Mouse (Mus musculus) CH12F3 (cell line): ENCODE results near the gene Bicc1.

Experiments
- in situ Hi-C: fragments of 300-500 bp; cut with MboI; formaldehyde crosslinking; loops from 2 replicates; pipeline ENCODE4 v1.14.3; 2020; ENCODE audit warnings: low sequenced_read_pairs

Gene Bicc1

DNA sequence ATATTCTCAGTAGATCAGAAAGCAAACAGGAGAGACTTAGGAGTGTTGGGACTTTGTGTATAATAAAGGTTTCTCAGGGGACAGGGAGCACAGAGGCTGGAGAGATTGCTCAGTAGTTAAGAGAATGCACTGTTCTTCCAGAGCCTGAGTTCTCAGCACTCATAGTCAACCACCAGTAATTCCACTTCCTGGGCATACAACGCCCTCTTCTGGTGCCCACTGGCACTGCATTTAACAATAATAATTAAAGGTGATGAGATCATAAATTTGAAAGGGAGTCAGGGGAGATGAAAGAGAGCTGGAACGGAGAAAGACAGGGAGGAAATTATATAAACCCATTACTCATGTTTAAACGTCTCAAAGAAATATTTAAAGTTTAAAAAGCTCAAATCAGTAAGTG, 35.5 kb downstream of the Bicc1 start:
- in situ Hi-C loops: no loop called here

DNA sequence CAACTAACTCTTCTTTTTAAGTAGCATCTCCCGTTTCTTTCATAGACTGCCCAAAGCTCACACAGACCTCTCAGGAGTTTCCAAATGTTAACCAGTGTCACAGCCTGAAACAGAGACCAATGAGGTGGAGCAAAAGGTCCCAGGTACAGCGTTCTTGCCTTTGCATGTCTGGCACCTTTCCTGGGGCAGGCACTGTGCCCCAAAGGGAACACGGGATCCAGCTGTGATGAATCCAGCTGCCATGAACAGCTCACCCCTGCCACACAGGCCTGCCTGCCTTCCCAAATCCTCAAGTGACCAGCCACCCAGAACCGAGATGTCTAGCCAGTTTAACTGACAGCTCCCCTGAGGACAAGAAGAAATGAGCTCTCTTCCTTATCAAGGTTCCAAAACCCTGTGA, 36.1 kb downstream of the Bicc1 start:
- in situ Hi-C loops: no loop called here

GRCm38 (mm10) chr10:71122480-71122879, 37.0 kb downstream of the Bicc1 start:
- in situ Hi-C loops: no loop called here

GRCm38 (mm10) chr10:71120769-71121165, 38.7 kb downstream of the Bicc1 start:
- in situ Hi-C loops: no loop called here

DNA sequence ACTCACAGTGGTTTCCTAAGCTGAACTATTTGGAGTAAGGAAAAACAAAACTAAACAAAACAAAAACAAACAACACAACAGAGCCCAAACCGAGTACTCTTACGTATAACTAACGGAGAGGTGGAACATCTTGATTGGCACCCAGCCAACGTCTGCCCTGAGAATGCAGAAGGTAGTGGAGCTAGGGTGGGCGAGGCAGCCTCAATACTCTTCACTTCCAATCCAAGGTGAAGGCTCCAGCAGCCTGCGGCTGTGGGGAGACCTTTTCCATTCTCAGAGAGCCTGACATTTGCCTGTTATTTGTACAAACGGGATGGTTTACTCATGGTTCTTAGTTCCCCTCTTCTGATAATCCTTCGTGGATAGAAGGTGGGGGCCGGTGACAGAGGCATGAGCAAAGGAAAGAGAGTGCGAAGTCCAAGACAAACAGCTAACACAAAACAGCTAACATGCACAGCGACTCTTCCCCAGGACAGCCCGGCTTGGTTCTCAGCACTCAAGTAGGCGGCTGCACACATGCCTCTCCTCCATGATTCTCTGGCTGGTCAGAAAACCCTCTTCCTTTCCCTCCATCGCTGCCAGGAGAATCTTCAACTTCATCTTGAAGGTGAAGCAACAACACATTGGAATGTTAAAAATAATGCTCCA, 39.3 kb downstream of the Bicc1 start:
- in situ Hi-C loops: no loop called here

- in situ Hi-C loops: no loop called here
Observed at GRCm38 (mm10) chr10:71119120-71119847, 40.2 kb downstream of the Bicc1 start.

DNA sequence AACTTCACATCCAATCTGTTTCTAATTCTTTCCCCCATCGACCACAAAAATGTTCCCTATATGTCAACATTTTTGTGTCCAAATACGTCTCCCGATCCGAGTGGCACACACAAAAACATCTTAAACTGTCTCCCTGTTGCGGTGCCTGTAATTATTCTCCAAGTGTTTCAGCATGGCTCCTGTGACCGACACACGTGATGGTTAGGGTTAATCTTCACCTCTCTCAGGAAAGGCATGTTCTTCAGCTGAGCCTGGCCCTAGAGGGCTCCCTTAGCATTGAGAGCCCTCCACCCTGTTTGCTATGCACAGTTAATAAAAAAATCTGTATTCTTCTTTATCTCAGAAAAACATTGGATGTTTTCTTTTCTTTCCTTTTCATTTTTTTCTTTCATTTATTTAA, 41.7 kb downstream of the Bicc1 start:
- in situ Hi-C loops: no loop called here

DNA sequence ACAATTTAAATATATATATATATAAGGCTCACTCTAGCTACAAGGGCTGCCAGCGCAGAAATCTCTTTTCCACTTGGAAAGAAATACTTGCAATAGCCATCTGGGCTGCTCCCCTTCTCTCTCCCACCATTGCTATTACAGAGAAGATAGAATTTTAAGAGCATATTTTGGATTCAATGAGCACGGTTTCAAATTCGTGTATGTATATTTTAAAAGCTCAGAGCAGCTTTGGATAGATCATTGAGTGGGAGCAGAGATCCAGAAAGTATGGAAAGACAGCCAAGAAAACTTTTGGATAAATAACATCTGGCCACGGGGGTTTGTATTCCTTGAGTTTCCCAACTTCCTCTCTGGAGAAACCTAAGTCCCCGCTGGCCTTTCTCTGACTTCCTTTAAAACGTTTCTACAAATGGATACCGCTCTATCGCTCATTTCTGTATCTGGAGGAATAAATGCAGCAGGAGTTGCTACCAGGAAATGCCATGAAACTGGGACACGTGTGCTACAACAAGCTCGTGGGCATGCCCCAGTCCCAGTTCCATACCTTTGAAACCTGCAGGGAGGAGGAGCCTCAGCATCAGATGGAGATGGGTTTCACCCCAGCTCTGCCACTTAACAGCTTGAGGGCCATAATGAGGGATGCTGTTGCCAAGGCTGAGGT, 45.1 kb downstream of the Bicc1 start:
- in situ Hi-C loops: no loop called here

DNA sequence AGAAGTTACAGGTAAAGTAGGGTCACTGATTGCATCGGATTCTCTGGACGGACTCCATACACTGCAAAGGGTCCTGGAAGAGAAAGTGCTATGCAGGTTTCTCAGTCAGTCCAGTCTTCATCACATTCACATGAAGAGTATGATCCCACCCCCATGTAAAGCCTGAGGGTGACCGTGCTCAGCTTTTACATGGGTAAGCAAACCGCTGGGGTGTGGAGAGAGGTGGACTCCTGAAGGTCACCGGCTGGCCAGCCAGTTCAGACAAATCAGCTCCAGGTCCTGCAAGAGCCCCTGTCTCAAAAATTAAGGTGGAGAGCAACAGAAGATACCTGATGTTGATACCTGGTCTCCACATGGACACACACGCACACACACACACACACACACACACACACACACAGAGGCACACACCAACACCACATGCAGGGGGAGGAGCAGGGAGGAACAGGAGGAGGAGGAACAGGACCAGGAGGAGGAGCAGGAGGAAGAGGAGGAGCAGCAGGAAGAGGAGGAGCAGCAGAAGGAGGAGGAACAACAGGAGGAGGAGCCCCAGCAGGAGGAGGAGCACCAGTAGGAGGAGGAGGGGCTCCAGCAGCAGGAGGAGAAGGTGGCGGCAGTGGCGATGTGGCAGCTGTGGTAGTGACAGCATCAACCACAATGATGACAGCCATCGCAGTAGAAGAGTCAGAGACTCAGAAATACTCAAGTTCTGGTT, 52.9 kb downstream of the Bicc1 start:
- in situ Hi-C loops: no loop called here

- in situ Hi-C loops: no loop called here
Observed at GRCm38 (mm10) chr10:71104791-71105190, 54.7 kb downstream of the Bicc1 start.

DNA sequence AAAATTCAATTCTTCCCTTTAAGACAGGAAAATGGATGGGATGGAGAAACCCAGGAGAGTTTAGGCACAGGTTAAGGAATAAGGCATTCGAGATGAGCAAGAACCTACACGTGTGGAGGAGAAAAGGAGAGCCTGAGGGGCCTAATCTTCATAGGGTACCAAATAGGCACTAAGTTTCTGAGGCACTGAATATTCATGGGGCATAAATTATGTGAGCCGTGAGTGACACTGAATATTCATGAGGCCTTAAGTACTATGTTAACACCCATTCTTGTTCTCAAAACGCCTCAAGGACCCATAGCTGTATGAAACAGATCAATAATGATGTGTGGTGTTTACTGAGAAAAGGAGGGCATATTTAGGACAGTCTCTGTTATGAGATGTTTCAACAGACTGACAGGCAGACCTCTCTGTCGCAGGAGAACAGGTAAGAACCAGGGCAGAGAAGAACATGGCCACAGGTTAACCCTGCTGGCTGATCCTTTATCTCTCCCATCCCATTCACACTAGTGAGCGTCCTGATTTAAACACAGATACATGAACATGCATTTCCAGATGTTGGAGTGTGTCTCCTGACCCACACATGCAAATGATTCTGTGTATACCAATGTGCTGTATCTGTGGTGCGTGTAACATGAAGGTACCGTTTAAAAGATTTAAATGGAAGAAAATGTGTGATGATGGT, 58.5 kb downstream of the Bicc1 start:
- in situ Hi-C loops: no loop called here

DNA sequence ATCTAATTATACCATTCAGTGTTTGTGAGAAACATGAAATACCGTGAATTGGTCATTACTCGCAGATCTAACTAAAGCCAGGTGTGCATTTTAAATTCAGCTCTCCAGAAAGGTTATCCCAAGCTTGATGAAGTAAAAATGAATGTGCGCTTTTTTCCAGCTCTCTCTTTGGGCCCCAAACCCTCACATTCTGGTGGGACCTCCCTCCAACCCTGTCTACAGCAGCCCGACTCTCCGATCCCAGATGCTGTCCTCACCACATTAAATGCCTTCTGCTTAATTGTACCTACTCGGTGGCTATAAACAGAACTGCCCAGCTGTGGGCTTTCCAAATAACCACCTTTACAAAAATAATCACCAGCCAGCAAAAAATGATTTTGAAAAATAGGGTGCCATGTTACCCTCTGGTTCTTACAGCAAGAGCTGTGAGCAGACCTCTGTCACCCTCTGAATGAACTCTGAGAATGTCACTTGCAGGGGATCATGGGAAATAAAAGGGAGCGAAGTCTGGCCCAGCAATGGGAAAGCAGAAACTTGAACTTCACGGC, 64.7 kb downstream of the Bicc1 start:
- in situ Hi-C loops: no loop called here

GRCm38 (mm10) chr10:71093312-71093711, 66.2 kb downstream of the Bicc1 start:
- in situ Hi-C loops: no loop called here

DNA sequence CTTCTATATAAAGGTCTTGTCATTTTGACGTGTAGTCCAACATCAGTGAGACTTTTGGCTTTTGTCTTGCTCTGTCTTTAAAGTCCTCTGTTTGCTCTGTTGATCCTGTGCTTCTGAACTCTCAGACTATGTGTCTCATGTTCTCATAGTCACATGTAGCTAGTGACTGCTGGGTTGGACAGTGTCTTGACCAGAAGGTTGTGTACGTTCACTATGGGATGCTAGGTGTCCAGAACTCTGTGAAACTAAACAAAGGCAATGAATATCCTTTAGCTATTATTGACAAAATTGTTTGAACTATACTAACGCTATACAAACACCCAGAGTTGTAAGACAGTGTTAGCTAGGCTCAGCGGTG, 72.2 kb downstream of the Bicc1 start:
- in situ Hi-C loops: no loop called here

GRCm38 (mm10) chr10:71086571-71087358, 72.7 kb downstream of the Bicc1 start:
- in situ Hi-C loops: no loop called here

- in situ Hi-C loops: no loop called here
Observed at GRCm38 (mm10) chr10:71082986-71083385, 76.5 kb downstream of the Bicc1 start.

GRCm38 (mm10) chr10:71078856-71079255, 80.6 kb downstream of the Bicc1 start:
- in situ Hi-C loops: no loop called here

GRCm38 (mm10) chr10:71065009-71065408, 94.5 kb downstream of the Bicc1 start:
- in situ Hi-C loops: no loop called here

DNA sequence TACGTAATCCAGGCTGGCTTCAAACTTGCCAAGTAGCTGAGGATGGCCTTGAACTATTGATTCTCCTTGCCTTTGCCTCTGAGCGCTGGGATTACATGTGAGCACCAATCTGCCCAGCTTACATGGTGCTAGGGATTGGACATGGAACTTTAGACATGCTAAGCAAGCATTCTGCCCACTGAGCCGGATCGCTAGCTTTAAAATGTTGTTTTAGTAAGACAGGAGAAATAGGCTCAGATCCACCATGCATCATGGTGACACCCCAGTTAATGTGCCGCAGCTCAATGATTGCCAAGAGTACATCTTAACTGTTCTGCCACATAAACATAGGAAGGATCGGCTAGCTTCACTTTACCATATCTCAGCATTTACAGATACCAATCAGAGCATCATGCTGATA, 94.9 kb downstream of the Bicc1 start:
- in situ Hi-C loops: no loop called here

DNA sequence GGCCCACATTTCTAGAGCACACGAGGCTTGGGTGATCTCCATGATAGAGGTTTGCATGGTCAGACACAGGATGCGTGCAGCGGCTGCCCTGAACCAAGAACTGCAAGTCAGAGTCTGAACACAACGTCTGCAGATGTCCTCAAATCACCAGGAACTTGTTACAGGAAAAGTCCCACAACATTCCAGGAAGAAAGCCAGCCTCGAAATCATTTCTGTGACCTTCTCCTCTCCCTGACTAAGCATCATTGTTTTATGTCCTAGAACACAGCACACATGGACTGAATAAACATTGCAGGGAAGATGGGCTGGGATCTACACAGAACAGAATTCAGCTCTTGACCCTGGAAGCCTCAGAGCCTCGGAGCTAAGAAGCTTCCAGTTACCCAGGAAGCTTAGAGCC, 97.3 kb downstream of the Bicc1 start:
- in situ Hi-C loops: no loop called here
